Mouse (Mus musculus) embryonic stem cell, embryonic (primary cell): ENCODE data around the gene Cnp.

Experiments used
- CTCF ChIA-PET, 4 experiments: fragments of 300-600 bp in 2 of 4; fragments of 350-600 bp in 2 of 4; sonication (Branson Sonifier 250); formaldehyde crosslinking; loops; one replicate each; lab custom pipeline; 2022; ENCODE audit warnings: inconsistent platforms in 2 of 4; lab: Charles Lee
- POLR2A ChIA-PET, 4 experiments: fragments of 300-600 bp in 2 of 4; fragments of 350-600 bp in 2 of 4; sonication (Branson Sonifier 250); formaldehyde crosslinking; loops; one replicate each; lab custom pipeline; 2022; ENCODE audit warnings: antibody characterized with exemption in 4 of 4, inconsistent platforms in 1 of 4; lab: Charles Lee

The Cnp gene

GRCm38 (mm10) chr11:100592346-100593046 lies 17.8 kb downstream of the Cnp start:
- ChIA-PET CTCF (interaction anchor here in 2 of 4 experiments (0.6 to 0.9 kb wide), 3 partner anchors 12 to 54 kb away, joined by 3 to 6 read pairs (median 3); no protein-coding TSS in a partner anchor), POLR2A (interaction anchor here (0.6 to 8.3 kb wide), 15 partner anchors 9 to 65 kb away, joined by 3 to 107 read pairs (median 3); partner anchors contain the start of genes Acly (in 1 of the 4), Dnajc7 (in 1 of the 4) and Nkiras2 (in 1 of the 4))

- ChIA-PET POLR2A (interaction anchor here (0.6 to 8.3 kb wide), 15 partner anchors 9 to 212 kb away, joined by 3 to 107 read pairs (median 4); partner anchors contain the start of genes Acly (in 2 of the 4) and Nkiras2 (in 1 of the 4)), CTCF (interaction anchor here in 2 of 4 experiments (0.5 to 1.0 kb wide), 3 partner anchors 39 to 197 kb away, joined by 4 to 6 read pairs (median 5); partner anchors contain the start of genes Jup (in 1 of the 2) and Kat2a (in 1 of the 2))
Measured at GRCm38 (mm10) chr11:100594608-100595007, 19.9 kb downstream of the Cnp start.

GRCm38 (mm10) chr11:100595533-100595932 lies 20.8 kb downstream of the Cnp start:
- ChIA-PET POLR2A (interaction anchor here in 3 of 4 experiments (0.5 to 8.3 kb wide), 11 partner anchors 9 to 126 kb away, joined by 3 to 107 read pairs (median 5); partner anchors contain the start of genes Acly (in 1 of the 3) and Nkiras2 (in 1 of the 3)), CTCF (no interaction called here)

DNA sequence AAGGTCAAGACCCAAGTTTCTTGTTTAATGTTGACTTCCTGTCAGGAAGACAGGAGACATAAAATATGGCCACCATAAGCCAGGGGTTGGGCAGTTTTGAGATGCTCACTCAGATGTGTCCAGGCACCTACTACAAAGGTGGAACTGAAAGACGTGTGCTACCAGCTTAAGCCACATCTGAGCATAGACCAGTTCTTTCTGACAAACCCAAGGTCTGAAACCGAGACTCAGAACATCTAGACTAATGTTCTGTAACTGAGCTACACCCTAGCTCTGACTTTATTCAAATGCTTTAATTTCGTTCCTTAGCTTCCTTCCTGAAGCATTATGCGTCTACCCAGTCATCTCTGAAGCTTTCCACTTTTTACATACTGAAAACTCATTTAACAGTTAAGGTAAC lies 23.4 kb downstream of the Cnp start:
- ChIA-PET POLR2A (interaction anchor here in 2 of 4 experiments (0.6 to 8.3 kb wide), 6 partner anchors 10 to 278 kb away, joined by 3 to 107 read pairs (median 4); partner anchors contain the start of genes Acly (in 1 of the 2), Dnajc7 (in 1 of the 2), Eif1 (in 1 of the 2) and Jup (in 1 of the 2)), CTCF (no interaction called here)

DNA sequence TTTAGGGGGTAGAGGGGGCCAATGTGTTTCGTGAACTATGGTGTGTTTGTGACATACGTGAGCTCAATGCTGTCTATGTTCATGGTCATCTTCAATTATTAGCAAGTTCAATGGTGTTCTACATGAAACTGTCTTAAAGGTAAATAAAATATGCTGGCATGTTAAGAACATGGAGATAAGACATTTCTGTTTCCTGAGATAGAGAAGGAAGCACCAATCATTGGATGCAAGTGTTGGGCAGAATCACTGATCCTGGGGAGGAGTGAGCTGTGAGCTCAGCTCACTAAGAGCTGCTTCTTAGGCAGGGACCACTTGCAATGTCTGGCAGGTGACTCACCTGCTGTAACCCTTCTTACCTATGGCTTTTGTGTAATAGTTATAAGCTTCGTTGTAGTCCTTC lies 26.7 kb downstream of the Cnp start:
- ChIA-PET POLR2A (interaction anchor here in 3 of 4 experiments (0.6 to 4.1 kb wide), 19 partner anchors 9 to 185 kb away, joined by 3 to 34 read pairs (median 4); partner anchors contain the start of genes Acly (in 1 of the 3), Dhx58 (in 1 of the 3), Nkiras2 (in 1 of the 3) and Ttc25 (in 1 of the 3)), CTCF (interaction anchor here in 1 of 4 experiments (0.5 to 2.5 kb wide), 2 partner anchors 26 to 436 kb away, joined by 4 to 5 read pairs; no protein-coding TSS in a partner anchor)

GRCm38 (mm10) chr11:100603155-100603554 lies 28.5 kb downstream of the Cnp start:
- CTCF ChIA-PET: interaction anchor here in 2 of 4 experiments (1.8 to 2.5 kb wide), 2 partner anchors 24 kb away, joined by 5 to 6 read pairs; no protein-coding TSS in a partner anchor
- POLR2A ChIA-PET: interaction anchor here in 3 of 4 experiments (1.1 to 10.7 kb wide), 10 partner anchors 9 to 173 kb away, joined by 3 to 107 read pairs (median 9); partner anchors contain the start of genes Dnajc7 (in 1 of the 3) and Nkiras2 (in 1 of the 3)

DNA sequence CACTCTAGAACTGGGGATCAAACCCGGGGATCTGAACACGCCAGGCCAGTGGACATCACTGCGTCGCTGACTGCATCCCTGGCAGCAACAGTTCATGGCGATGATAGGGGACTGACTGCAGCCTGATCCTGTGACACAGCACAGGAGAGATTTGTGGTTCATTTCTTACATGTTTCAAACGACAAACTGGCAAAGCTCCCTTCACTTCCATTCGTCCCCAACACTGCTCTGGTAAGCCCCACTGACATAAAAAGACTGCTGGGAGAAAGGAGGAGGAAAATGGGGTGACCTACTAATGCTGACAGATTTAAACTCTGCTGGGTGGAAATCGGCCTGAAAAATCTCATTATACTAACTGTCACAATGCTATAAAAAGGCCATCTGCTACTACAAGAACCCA lies 29.1 kb downstream of the Cnp start:
- POLR2A ChIA-PET: interaction anchor here in 3 of 4 experiments (1.1 to 10.7 kb wide), 12 partner anchors 9 to 174 kb away, joined by 3 to 107 read pairs (median 6); partner anchors contain the start of genes Dnajc7 (in 2 of the 3), Nkiras2 (in 2 of the 3) and Rab5c (in 1 of the 3)
- CTCF ChIA-PET: interaction anchor here in 2 of 4 experiments (0.7 to 1.8 kb wide), 3 partner anchors 16 to 23 kb away, joined by 3 to 6 read pairs (median 3); partner anchors contain the start of gene Dnajc7 (in 1 of the 2)

GRCm38 (mm10) chr11:100604321-100605005 lies 29.8 kb downstream of the Cnp start:
- ChIA-PET CTCF (interaction anchor here (0.7 to 1.8 kb wide), 9 partner anchors 12 to 623 kb away, joined by 3 to 7 read pairs (median 4); partner anchors contain the start of gene Dnajc7 (in 1 of the 4)), POLR2A (interaction anchor here (0.6 to 10.7 kb wide), 23 partner anchors 9 to 655 kb away, joined by 3 to 107 read pairs (median 5); partner anchors contain the start of genes Dnajc7 (in 3 of the 4), Nkiras2 (in 3 of the 4), Acly (in 2 of the 4) and Rab5c (in 1 of the 4))

DNA sequence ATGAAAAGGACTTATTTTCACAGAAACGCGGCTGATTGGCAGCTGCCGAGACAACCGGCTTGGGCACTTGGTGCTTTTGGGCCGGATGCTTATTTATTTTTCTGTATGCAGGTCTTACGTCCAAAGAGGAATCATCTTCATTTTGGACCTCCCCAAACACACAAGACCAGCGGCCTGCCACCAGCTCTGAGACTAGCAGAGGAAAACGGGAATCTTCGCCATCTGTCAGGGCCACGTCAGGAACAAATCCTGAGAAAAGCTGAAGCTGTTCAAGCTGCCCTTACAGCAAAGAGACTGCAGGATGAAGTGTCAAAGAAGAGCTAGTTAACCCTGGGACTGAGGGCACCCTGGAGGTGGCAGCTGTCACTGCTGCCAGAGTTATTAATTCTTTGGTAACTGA lies 30.7 kb downstream of the Cnp start:
- CTCF ChIA-PET: interaction anchor here in 3 of 4 experiments (0.6 to 1.7 kb wide), 6 partner anchors 14 to 89 kb away, joined by 3 to 5 read pairs (median 4); partner anchors contain the start of gene Dnajc7 (in 2 of the 3)
- POLR2A ChIA-PET: interaction anchor here (0.5 to 10.7 kb wide), 23 partner anchors 8 to 133 kb away, joined by 3 to 107 read pairs (median 4); partner anchors contain the start of genes Acly (in 3 of the 4), Dnajc7 (in 3 of the 4), Nkiras2 (in 3 of the 4) and Rab5c (in 1 of the 4)

- CTCF ChIA-PET: interaction anchor here in 3 of 4 experiments (0.6 kb wide), 5 partner anchors 12 to 450 kb away, joined by 3 to 7 read pairs (median 3); partner anchors contain the start of genes Klhl11 (in 1 of the 3), Nkiras2 (in 1 of the 3) and Stat3 (in 1 of the 3)
- POLR2A ChIA-PET: interaction anchor here (0.6 to 10.7 kb wide), 20 partner anchors 8 to 224 kb away, joined by 3 to 107 read pairs (median 3); partner anchors contain the start of genes Dnajc7 (in 2 of the 4), Nkiras2 (in 2 of the 4), Acly (in 1 of the 4) and Dhx58 (in 1 of the 4)
Measured at GRCm38 (mm10) chr11:100607121-100607520, 32.4 kb downstream of the Cnp start.

- CTCF ChIA-PET: interaction anchor here in 1 of 4 experiments (0.8 kb wide), 1 partner anchor 37 kb away, joined by 3 read pairs; no protein-coding TSS in a partner anchor
Measured at GRCm38 (mm10) chr11:100608796-100609195, 34.1 kb downstream of the Cnp start.

DNA sequence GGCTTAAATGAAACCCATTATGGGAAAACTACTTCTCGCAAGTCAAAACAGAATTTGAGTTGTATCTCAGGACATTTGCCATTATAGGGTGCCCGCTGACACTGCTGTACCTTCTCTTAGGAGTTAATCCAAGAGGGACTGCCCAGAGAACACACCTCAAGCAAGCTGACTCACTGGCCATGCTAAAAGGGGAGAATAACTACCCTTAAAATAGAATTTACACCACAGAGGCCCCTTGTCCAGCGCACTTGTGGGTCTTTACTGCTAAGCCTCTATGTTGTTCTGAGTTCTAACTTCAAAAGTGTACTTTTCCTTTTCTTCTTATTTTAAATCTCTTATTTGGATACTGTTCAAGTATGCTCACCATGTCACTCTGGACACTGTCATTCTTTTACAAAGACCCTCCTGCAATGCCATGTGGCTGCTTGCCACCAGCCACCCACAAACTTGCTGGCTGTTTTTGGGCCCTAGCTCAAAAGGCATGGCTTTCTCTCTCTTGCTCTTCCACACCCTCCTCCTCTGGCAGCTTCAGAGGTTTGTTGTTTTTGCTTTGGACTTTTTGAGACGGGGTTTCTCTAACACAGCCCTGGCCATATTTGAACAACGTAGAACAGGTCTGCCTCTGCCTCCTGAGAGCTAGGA lies 34.8 kb downstream of the Cnp start:
- ChIA-PET CTCF (interaction anchor here in 1 of 4 experiments (1.2 kb wide), 1 partner anchor 13 kb away, joined by 3 read pairs; no protein-coding TSS in a partner anchor), POLR2A (interaction anchor here in 2 of 4 experiments (0.6 to 10.7 kb wide), 13 partner anchors 8 to 89 kb away, joined by 3 to 107 read pairs (median 6); partner anchors contain the start of genes Dnajc7 (in 2 of the 2), Nkiras2 (in 2 of the 2), Acly (in 1 of the 2) and Cnp (in 1 of the 2))

More at GRCm38 (mm10) chr11:100608796-100609195, 34.1 kb downstream of the Cnp start:
- POLR2A ChIA-PET: interaction anchor here in 3 of 4 experiments (1.0 to 10.7 kb wide), 11 partner anchors 9 to 98 kb away, joined by 3 to 107 read pairs (median 4); partner anchors contain the start of genes Dnajc7 (in 2 of the 3), Nkiras2 (in 2 of the 3), Acly (in 1 of the 3) and Cnp (in 1 of the 3)

DNA sequence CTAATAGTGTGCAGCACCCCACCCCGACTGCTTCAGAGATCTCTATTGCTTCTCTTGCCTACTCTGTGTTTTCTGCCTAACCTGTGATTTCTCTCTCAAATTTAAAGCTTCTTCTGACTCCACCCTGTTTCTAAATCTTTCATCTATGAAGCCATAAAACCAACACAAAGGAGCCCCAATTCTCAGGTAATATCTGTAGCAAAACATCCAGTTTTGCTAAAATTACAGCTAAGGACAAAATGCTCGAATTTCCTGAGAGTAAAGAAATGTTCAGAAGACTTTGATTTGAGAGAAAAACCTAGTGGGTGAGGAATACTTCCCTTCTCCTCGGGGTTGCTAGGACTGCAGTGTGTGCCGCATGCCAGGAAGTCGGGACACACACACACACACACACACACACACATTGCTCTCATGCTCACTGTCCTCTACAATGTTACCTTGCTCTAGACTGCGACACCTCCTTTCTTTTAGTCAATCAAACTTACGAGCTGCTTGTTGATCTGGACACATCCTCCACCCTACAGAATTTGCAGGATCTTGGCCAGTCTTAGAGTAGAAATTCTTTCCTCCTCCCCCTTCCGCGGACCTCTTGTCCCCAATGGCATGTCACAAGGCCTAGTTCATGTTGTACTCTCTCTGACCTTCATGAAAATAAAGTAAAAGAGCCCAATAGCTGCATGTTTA lies 35.4 kb downstream of the Cnp start:
- ChIA-PET POLR2A (interaction anchor here in 2 of 4 experiments (0.6 to 10.7 kb wide), 13 partner anchors 7 to 125 kb away, joined by 3 to 107 read pairs (median 6); partner anchors contain the start of genes Dnajc7 (in 2 of the 2), Nkiras2 (in 2 of the 2), Acly (in 1 of the 2) and Cnp (in 1 of the 2)), CTCF (interaction anchor here in 3 of 4 experiments (0.5 to 1.2 kb wide), 3 partner anchors 8 to 12 kb away, joined by 3 to 6 read pairs (median 3); partner anchors contain the start of genes Dnajc7 (in 1 of the 3) and Nkiras2 (in 1 of the 3))

DNA sequence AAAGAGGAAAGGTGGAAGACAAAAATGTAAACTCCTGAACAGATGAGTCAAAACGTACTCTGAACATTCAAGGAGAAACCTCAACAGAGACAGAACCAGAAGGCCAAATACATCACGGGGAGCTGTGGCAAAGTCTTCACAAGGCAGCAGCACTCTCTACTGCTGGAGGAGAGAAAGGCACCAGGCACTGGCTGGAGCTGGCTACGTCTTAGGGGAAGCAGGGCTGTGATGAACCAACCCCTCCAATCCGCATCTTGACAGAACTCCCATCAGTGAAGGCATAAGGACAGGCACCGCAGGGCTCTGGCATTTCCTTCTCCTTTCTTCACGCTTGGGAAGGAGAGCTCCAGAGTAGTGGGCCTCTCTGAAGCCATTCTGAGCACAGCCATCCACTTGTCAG lies 36.9 kb downstream of the Cnp start:
- ChIA-PET POLR2A (interaction anchor here (0.6 to 10.7 kb wide), 28 partner anchors 6 to 1191 kb away, joined by 3 to 107 read pairs (median 4); partner anchors contain the start of genes Acly (in 3 of the 4), Dnajc7 (in 2 of the 4), Nkiras2 (in 2 of the 4) and Ghdc (in 1 of the 4)), CTCF (interaction anchor here in 3 of 4 experiments (0.5 to 2.5 kb wide), 12 partner anchors 12 to 715 kb away, joined by 3 to 9 read pairs (median 4); partner anchors contain the start of gene Hspb9 (in 1 of the 3))
